Mouse (Mus musculus) small intestine, adult 2 months (tissue): ENCODE results near the gene Pdss2.

ENCODE experiments used
- CTCF ChIP-seq: fragments of 200-500 bp; IDR thresholded peaks from 2 replicates; pipeline ENCODE4 v1.5.1; 2012; ENCODE audit warnings: low read depth, mild to moderate bottlenecking, control low read depth, inconsistent platforms, low read length, moderate library complexity, mixed read lengths; ENCODE audit not compliant: insufficient replicate concordance, insufficient read length; ENCODE audit errors: extremely low read depth
- POLR2A ChIP-seq: fragments of 200-500 bp; IDR thresholded peaks from 2 replicates; pipeline ENCODE4 v1.6.1; 2012; ENCODE audit warnings: low read depth, mild to moderate bottlenecking, control low read depth, inconsistent platforms, low read length, moderate library complexity

GRCm38 (mm10) chr10:43466223-43466622 lies 244.9 kb downstream of the Pdss2 start:
- no peak for TF ChIP-seq POLR2A
- no peak for TF ChIP-seq CTCF
